Mouse (Mus musculus) heart, adult 2 months (tissue): ENCODE measurements around the gene Gm20765. TPM values are rescaled to one million over a fixed set of nuclear protein-coding genes. Genes with fewer than 3 reads are reported as not detected.

Experiments
- DNase-seq, 2 experiments: peaks; one replicate each; pipeline ENCODE4 v3.0.0; 2021
- H3K27ac ChIP-seq: fragments of 200-600 bp; 2 replicates; pipeline ENCODE4 v1.8.1; 2022
- H3K27me3 ChIP-seq: fragments of 200-500 bp; 2 replicates; pipeline ENCODE4 v1.6.1; 2012; ENCODE audit warnings: mild to moderate bottlenecking, low read length, inconsistent platforms, mixed read lengths; ENCODE audit not compliant: control insufficient read depth, insufficient read depth
- H3K36me3 ChIP-seq: fragments of 200-500 bp; 2 replicates; pipeline ENCODE4 v1.6.1; 2012; ENCODE audit warnings: low read length, inconsistent platforms; ENCODE audit not compliant: control insufficient read depth, insufficient read depth
- H3K4me1 ChIP-seq: fragments of 200-500 bp; 2 replicates; pipeline ENCODE4 v1.6.1; 2011; ENCODE audit warnings: low read length; ENCODE audit not compliant: control insufficient read depth, insufficient read depth
- H3K4me3 ChIP-seq: fragments of 200-600 bp; 2 replicates; pipeline ENCODE4 v1.8.1; 2022
- H3K79me2 ChIP-seq: fragments of 200-500 bp; replicated peaks from 2 replicates; pipeline ENCODE4 v1.6.1; 2012; ENCODE audit warnings: mild to moderate bottlenecking, inconsistent platforms, low read length, moderate library complexity, mixed read lengths; ENCODE audit not compliant: control insufficient read depth, insufficient read depth
- H3K9ac ChIP-seq: fragments of 200-500 bp; 2 replicates; pipeline ENCODE4 v1.6.1; 2012; ENCODE audit warnings: low read depth, mild to moderate bottlenecking, control low read depth, inconsistent platforms, low read length, mixed read lengths
- CTCF ChIP-seq: fragments of 200-600 bp; IDR thresholded peaks from 2 replicates; pipeline ENCODE4 v1.8.1; 2022; ENCODE audit warnings: antibody characterized with exemption, mild to moderate bottlenecking, moderate library complexity
- EP300 ChIP-seq: fragments of 200-500 bp; IDR thresholded peaks from 2 replicates; pipeline ENCODE4 v1.6.1; 2011; ENCODE audit warnings: low read depth, low read length, control low read depth; ENCODE audit not compliant: insufficient read depth
- POLR2A ChIP-seq: fragments of 200-500 bp; IDR thresholded peaks from 2 replicates; pipeline ENCODE4 v1.6.1; 2011; ENCODE audit warnings: mild to moderate bottlenecking, low read depth, low read length, control low read depth; ENCODE audit not compliant: insufficient read depth
- WGBS: fragments of 180-500 bp; shearing (Covaris S2); methylation state at CpG from one replicate; pipeline ENCODE4 v1.1.7; 2018; 5-methylcytosine and 5-hydroxymethylcytosine counted together
- intact Hi-C: fragments of 180-260 bp; cut with DNase I; formaldehyde crosslinking; loops from one replicate; pipeline ENCODE4 v1.15.1; 2025
- polyA plus RNA-seq: library from polyadenylated mRNA; depleted of rRNA; stranded (reverse); fragments of >200 nt; gene quantifications from 2 replicates; pipeline ENCODE4 v1.2.3, GENCODE M21; 2012; rRNA removed
- total RNA-seq, 2 experiments: library from RNA; stranded (reverse); gene quantifications; 2 replicates each; pipeline ENCODE4 v1.2.3; 2021

Gene Gm20765
- total and polyA plus RNA-seq, 3 experiments, result not detected

DNA sequence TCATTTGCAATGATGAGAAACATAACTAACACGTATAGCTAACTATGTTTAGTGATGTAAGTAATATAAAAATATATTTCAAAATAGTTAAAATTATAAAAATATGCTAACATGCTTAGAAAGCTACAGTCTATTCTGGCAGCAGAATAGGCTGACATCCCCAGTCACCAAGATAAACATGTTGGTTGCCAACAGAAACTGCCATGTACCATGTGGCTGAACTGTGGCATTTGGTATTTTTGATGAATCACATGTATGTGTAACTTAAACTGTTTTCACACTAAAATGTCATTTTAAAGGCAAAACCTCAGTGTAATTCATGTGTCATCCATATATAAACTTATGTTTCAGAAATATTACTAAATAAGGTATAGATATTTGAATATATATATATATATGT is 24.3 kb downstream of the Gm20765 start:
- Histone ChIP-seq H3K9ac (no peak overlapping the region), H3K79me2 (no peaks in the 10 kb centered on the region), H3K4me3 (no peak overlapping the region), H3K36me3 (no peaks in the 10 kb centered on the region), H3K27ac (no peak overlapping the region), H3K27me3 (no peaks in the 10 kb centered on the region), H3K4me1 (no peaks in the 10 kb centered on the region)
- TF ChIP-seq CTCF (no peak), POLR2A (no peak), EP300 (no peak)
- DNase-seq, result no peak
- intact Hi-C loops, result no loop called here
- WGBS, result 73% methylated on average over 1 of the region's 1 CpGs

DNA sequence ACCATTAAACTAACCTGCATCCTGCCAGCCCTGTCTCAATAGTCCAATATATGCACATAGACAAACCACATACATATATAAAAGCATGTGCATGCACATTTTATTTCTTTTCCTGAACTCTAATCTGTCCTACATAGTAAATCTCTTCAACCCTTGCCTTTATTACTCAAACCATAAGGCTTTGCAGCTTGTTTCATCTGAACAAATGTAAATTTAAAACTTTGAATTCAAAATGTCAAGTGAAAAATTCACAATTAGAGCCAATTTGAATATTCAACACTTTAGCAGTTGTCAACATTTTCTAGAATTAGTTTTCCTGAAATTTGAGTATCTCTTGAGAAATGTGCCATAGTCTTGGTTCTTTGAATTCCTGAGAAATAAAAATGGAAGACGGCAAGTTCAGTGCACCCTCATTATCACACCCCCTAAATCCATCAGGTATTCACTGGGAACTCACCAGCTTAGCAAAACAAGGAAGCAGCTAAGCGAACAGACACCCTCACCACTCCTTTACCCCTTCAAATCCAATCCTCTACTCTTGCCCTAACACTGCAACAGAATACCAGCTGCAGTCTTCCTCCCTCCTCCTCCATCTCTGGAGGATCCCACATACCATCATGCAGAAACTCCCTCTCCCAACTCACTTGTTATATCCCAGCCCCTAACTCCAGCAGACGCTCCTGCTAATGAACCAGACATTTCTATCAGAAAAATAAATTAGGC is 25.1 kb downstream of the Gm20765 start:
- 58% methylated on average over 3 of the region's 3 CpGs for WGBS
- H3K27me3 ChIP-seq, result no peaks in the 10 kb centered on the region
- no peaks in the 10 kb centered on the region for H3K79me2 ChIP-seq
- no peak overlapping the region for H3K27ac ChIP-seq
- H3K36me3 ChIP-seq, result no peaks in the 10 kb centered on the region
- no peak overlapping the region for H3K9ac ChIP-seq
- H3K4me3 ChIP-seq, result no peak overlapping the region
- intact Hi-C loops, result no loop called here
- TF ChIP-seq CTCF, result no peak
- no peak for TF ChIP-seq POLR2A
- no peak for TF ChIP-seq EP300
- no peak for DNase-seq
- H3K4me1 ChIP-seq, result no peaks in the 10 kb centered on the region

GRCm38 (mm10) chr10:104214527-104214926 is 29.2 kb downstream of the Gm20765 start:
- no peaks in the 10 kb centered on the region for H3K79me2 ChIP-seq

DNA sequence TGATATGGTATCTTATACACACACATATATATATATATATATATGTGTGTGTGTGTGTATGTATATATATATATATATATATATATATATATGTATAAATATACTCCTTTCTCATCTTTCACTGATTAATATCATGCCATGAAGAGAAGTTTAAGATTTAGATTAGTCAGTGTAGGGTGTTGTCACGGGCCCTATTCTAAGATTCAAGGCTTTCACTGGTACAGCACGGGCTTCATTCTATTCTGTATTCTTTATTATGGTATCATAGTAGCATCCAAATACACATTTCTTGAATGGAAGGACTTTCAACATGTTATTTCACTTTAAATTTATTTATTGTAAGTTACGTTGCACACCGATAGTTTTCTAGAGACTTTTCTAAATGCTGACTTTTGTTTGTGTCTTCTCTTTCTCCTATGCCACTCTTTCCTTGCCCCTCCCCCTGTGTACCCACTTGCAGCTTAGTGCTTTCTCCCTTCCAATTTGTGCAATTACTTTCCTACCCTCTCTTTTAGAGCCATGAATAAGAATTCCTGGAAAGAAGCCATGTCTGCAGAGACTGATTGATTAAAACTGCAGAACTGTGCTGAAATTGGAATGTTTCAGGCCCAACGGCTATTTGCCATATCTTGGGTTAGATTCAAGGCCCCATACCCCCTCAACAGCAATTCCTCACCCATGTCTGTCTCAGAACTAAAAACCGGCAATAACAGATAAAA is 35.1 kb downstream of the Gm20765 start:
- TF ChIP-seq CTCF, result no peak
- Histone ChIP-seq H3K4me3 (no peak overlapping the region), H3K9ac (no peak overlapping the region), H3K36me3 (no peaks in the 10 kb centered on the region), H3K27ac (no peak overlapping the region), H3K79me2 (no peaks in the 10 kb centered on the region), H3K4me1 (no peaks in the 10 kb centered on the region), H3K27me3 (no peaks in the 10 kb centered on the region)
- DNase-seq, result no peak
- WGBS, result 74% methylated on average over 6 of the region's 6 CpGs
- intact Hi-C loops, result no loop called here

More at GRCm38 (mm10) chr10:104214527-104214926, 29.2 kb downstream of the Gm20765 start:
- intact Hi-C loops, result no loop called here
- H3K27ac ChIP-seq, result no peak overlapping the region
- H3K4me3 ChIP-seq, result no peak overlapping the region
- WGBS, result 89% methylated on average over 5 of the region's 5 CpGs
- no peaks in the 10 kb centered on the region for H3K4me1 ChIP-seq
- H3K36me3 ChIP-seq, result no peaks in the 10 kb centered on the region
- no peak for TF ChIP-seq POLR2A
- TF ChIP-seq EP300, result no peak
- no peak for TF ChIP-seq CTCF
- H3K9ac ChIP-seq, result no peak overlapping the region
- DNase-seq, result no peak
- no peaks in the 10 kb centered on the region for H3K27me3 ChIP-seq

Other genes with a start within 250 kb of the Gm20765 start
- not detected for gene Gm21293, start 42.5 kb upstream of the Gm20765 start, total RNA-seq
- not detected in 2 replicates for gene Gm21293, start 42.5 kb upstream of the Gm20765 start, polyA plus RNA-seq
- gene Gm6763, start 34.0 kb upstream of the Gm20765 start, total RNA-seq, result not detected
- gene Gm6763, start 34.0 kb upstream of the Gm20765 start, polyA plus RNA-seq, result not detected in 2 replicates
- gene Gm8764, start 25.5 kb upstream of the Gm20765 start, total RNA-seq, result not detected
- not detected in 2 replicates for gene Gm8764, start 25.5 kb upstream of the Gm20765 start, polyA plus RNA-seq
- gene Gm21304, start 17.0 kb upstream of the Gm20765 start, total RNA-seq, result not detected
- not detected in 2 replicates for gene Gm21304, start 17.0 kb upstream of the Gm20765 start, polyA plus RNA-seq
- not detected for gene Gm21312, start 8.5 kb upstream of the Gm20765 start, total RNA-seq
- not detected in 2 replicates for gene Gm21312, start 8.5 kb upstream of the Gm20765 start, polyA plus RNA-seq
- not detected for gene Gm4340, start 8.5 kb downstream of the Gm20765 start, total RNA-seq
- not detected in 2 replicates for gene Gm4340, start 8.5 kb downstream of the Gm20765 start, polyA plus RNA-seq